Comparison of ENCODE assay signal across 27 mouse cellular contexts in genomic region chr14:76566711-76567110, GRCm38 (mm10). TPM values are rescaled to one million over a fixed set of nuclear protein-coding genes. Genes with fewer than 3 reads are reported as not detected.
A peak's percentile ranks its signal among the peaks of the same experiment; 100 is the strongest.
DNase-seq lines count a peak whose midpoint lies in the region; ATAC-seq and TF ChIP-seq lines count a peak whose summit lies in the region.
"Had no signal": no experiment of that assay in that cellular context is flagged by ENCODE, and none has a peak within 500 bp of the region (broad histone marks: within the 10 kb centered on the region; RNA-seq: fewer than 3 reads in every experiment).

No protein-coding gene starts in this region.

- 79% methylated on average over 8 of the region's 8 CpGs for WGBS in liver, postnatal 0 days (ENCODE audit: insufficient replicate concordance)
- 82% methylated on average over 8 of the region's 8 CpGs for WGBS in liver, embryonic 11.5 days

- H3K27ac ChIP-seq in liver, postnatal 0 days (ENCODE audit: low read depth), result peak overlapping the region; percentile 58
- H3K27ac ChIP-seq in liver, embryonic 11.5 days (ENCODE audit: low read depth, low read length), result no peak overlapping the region
- H3K27ac ChIP-seq: embryonic facial prominence, embryonic 12.5 days; embryonic facial prominence, embryonic 15.5 days; heart, adult 2 months; heart, embryonic 13.5 days; hindbrain, embryonic 14.5 days had no signal

- no peak for ATAC-seq in liver, postnatal 0 days
- ATAC-seq in liver, embryonic 11.5 days (replicated peaks; ENCODE audit: low FRiP score), result no peak
- ATAC-seq: forebrain, embryonic 14.5 days had no signal

- no peak for TF ChIP-seq CTCF in liver, postnatal 0 days (IDR thresholded peaks at IDR 0.05; ENCODE audit: low read depth)

- no peaks in the 10 kb centered on the region for H3K9me3 ChIP-seq in liver, postnatal 0 days (ENCODE audit: low read length)
- H3K9me3 ChIP-seq in liver, embryonic 11.5 days (ENCODE audit: control insufficient read depth, low read length), result no peaks in the 10 kb centered on the region
- H3K9me3 ChIP-seq: embryonic facial prominence, embryonic 12.5 days; embryonic facial prominence, embryonic 15.5 days; heart, embryonic 10.5 days; heart, embryonic 13.5 days had no signal

- H3K4me1 ChIP-seq in liver, postnatal 0 days (ENCODE audit: insufficient read depth), result peaks cover 15% of the 10 kb centered on the region
- H3K4me1 ChIP-seq in liver, embryonic 11.5 days (replicated peaks; ENCODE audit: control insufficient read depth, insufficient read depth, low read length), result peaks cover 32% of the 10 kb centered on the region

- no peak overlapping the region for H3K9ac ChIP-seq in liver, postnatal 0 days (replicated peaks)
- H3K9ac ChIP-seq in liver, embryonic 11.5 days (ENCODE audit: low read depth, low read length), result no peak overlapping the region
- H3K9ac ChIP-seq: embryonic facial prominence, embryonic 12.5 days; embryonic facial prominence, embryonic 15.5 days; forebrain, postnatal 0 days; heart, embryonic 13.5 days; hindbrain, embryonic 14.5 days had no signal

- no peak overlapping the region for H3K4me3 ChIP-seq in liver, postnatal 0 days (ENCODE audit: low read depth, low read length)
- H3K4me3 ChIP-seq in liver, embryonic 11.5 days (ENCODE audit: low read depth, low read length), result no peak overlapping the region
- H3K4me3 ChIP-seq: embryonic facial prominence, embryonic 12.5 days; embryonic facial prominence, embryonic 15.5 days; heart, adult 2 months; heart, embryonic 10.5 days; heart, embryonic 13.5 days had no signal

- H3K36me3 ChIP-seq in liver, postnatal 0 days (replicated peaks; ENCODE audit: insufficient read depth, low read length), result no peaks in the 10 kb centered on the region
- H3K36me3 ChIP-seq in liver, embryonic 11.5 days (ENCODE audit: control insufficient read depth, insufficient read depth, low read length), result no peaks in the 10 kb centered on the region
- H3K36me3 ChIP-seq: embryonic facial prominence, embryonic 12.5 days; embryonic facial prominence, embryonic 15.5 days; G1E; heart, embryonic 10.5 days; heart, embryonic 13.5 days had no signal

- no peak overlapping the region for H3K4me2 ChIP-seq in liver, postnatal 0 days (ENCODE audit: low read depth, low read length)
- H3K4me2 ChIP-seq in liver, embryonic 11.5 days, result no peak overlapping the region
- H3K4me2 ChIP-seq: embryonic facial prominence, embryonic 12.5 days; embryonic facial prominence, embryonic 15.5 days; heart, embryonic 13.5 days; hindbrain, embryonic 14.5 days had no signal

- DNase-seq in liver, postnatal 0 days, result no peak
- DNase-seq in liver, embryonic 11.5 days (ENCODE audit: low spot score), result no peak
- DNase-seq in thymus, postnatal 10 days (ENCODE audit: low spot score in 2 of 2), result peak; percentile 43 to 48
- DNase-seq in thymus, postnatal 36 days, result peak; percentile 30 to 61
- no peak for DNase-seq in urinary bladder, postnatal 25 days (ENCODE audit: low spot score)
- DNase-seq in frontal cortex, postnatal 25 days (ENCODE audit: low spot score in 2 of 2), result no peak
- DNase-seq in spleen, postnatal 14 days (ENCODE audit: low spot score in 2 of 2), result no peak
- DNase-seq: adrenal gland, adult 2 months; B cell, adult 2 months; cerebellum, adult 11 months; cerebellum, adult 2 months; cerebellum, adult 9-11 months; cerebellum, postnatal 25 days; forebrain, postnatal 0 days; gastrocnemius, postnatal 10 days; gastrocnemius, postnatal 36 days; heart, adult 2 months; heart, postnatal 14 days; heart, postnatal 4 days had no signal

- TF ChIP-seq EP300 in liver, postnatal 0 days (IDR thresholded peaks at IDR 0.05; ENCODE audit: low read depth), result no peak

- no peaks in the 10 kb centered on the region for H3K27me3 ChIP-seq in liver, postnatal 0 days (ENCODE audit: insufficient read depth, low read length)
- H3K27me3 ChIP-seq in liver, embryonic 11.5 days (replicated peaks; ENCODE audit: control insufficient read depth, insufficient read depth, low read length), result no peaks in the 10 kb centered on the region
- H3K27me3 ChIP-seq: CH12.LX; embryonic facial prominence, embryonic 12.5 days; embryonic facial prominence, embryonic 15.5 days; heart, embryonic 13.5 days had no signal

RNA-seq across cellular contexts. Expression of gene Serp2, which starts 10.0 kb away (rescaled TPM):
- 0.58 and 0.75 TPM in 2 replicates for polyA plus RNA-seq in liver, postnatal 0 days (2015; fragmentation: Nextera tagmentation; extraction: Ambion mirVana)
- 4.3 and 5.3 TPM in 2 replicates for polyA plus RNA-seq in liver, embryonic 11.5 days (2014; fragmentation: Nextera tagmentation; extraction: Ambion mirVana)
- polyA plus RNA-seq: G1E had no signal

Comparison
In these comparisons a context has a peak if more than half of its experiments do, and no peak if none do; other contexts are left out.
1. DNase-seq: peak in thymus, postnatal 10 days (2 of 2) and thymus, postnatal 36 days (2 of 2); none in liver, postnatal 0 days (single experiment), liver, embryonic 11.5 days (single experiment), urinary bladder, postnatal 25 days (single experiment), frontal cortex, postnatal 25 days (0 of 2) and spleen, postnatal 14 days (0 of 2).